Mouse (Mus musculus) midbrain, embryonic 14.5 days (tissue): ENCODE results near the gene Kat6b. TPM values are rescaled to one million over a fixed set of nuclear protein-coding genes. Genes with fewer than 3 reads are reported as not detected.

Experiments
- ATAC-seq: fragments of 200-750 bp; cut with Nextera tagmentation; 2 replicates; pipeline ENCODE4 v1.8.0; 2017; ENCODE audit warnings: moderate number of reproducible peaks, moderate library complexity; ENCODE audit not compliant: low FRiP score, low TSS enrichment
- DNase-seq: peaks from one replicate; pipeline ENCODE4 v3.0.0-alpha.2; 2015
- H3K27ac ChIP-seq: fragments of 300-500 bp; sonication (generic); replicated peaks from 2 replicates; pipeline ENCODE4 v1.5.1; 2014; ENCODE audit warnings: mild to moderate bottlenecking, low read depth, low read length, moderate library complexity
- H3K27me3 ChIP-seq: fragments of 300-500 bp; sonication (generic); 2 replicates; pipeline ENCODE4 v1.6.1; 2014; ENCODE audit warnings: low read length, control low read depth, mixed read lengths; ENCODE audit not compliant: control insufficient read depth, insufficient read depth
- H3K36me3 ChIP-seq: fragments of 300-500 bp; sonication (generic); 2 replicates; pipeline ENCODE4 v1.6.1; 2014; ENCODE audit warnings: low read length, control low read depth; ENCODE audit not compliant: control insufficient read depth, insufficient read depth
- H3K4me1 ChIP-seq: fragments of 300-500 bp; sonication (generic); 2 replicates; pipeline ENCODE4 v1.6.1; 2014; ENCODE audit warnings: mild to moderate bottlenecking, antibody characterized with exemption, low read length, control low read depth; ENCODE audit not compliant: control insufficient read depth, insufficient read depth
- H3K4me2 ChIP-seq: fragments of 300-500 bp; sonication (generic); 2 replicates; pipeline ENCODE4 v1.6.1; 2014; ENCODE audit warnings: mild to moderate bottlenecking, low read length, moderate library complexity
- H3K4me3 ChIP-seq: fragments of 300-500 bp; sonication (generic); replicated peaks from 2 replicates; pipeline ENCODE4 v1.5.1; 2014; ENCODE audit warnings: low read depth, low read length
- H3K9ac ChIP-seq: fragments of 300-500 bp; sonication (generic); replicated peaks from 2 replicates; pipeline ENCODE4 v1.6.1; 2014; ENCODE audit warnings: mild to moderate bottlenecking, low read length, moderate library complexity
- H3K9me3 ChIP-seq: fragments of 300-500 bp; sonication (generic); 2 replicates; pipeline ENCODE4 v1.6.1; 2016; ENCODE audit warnings: low read length, control low read depth, mixed read lengths; ENCODE audit not compliant: control insufficient read depth
- WGBS: fragments of 180-500 bp; shearing (Covaris S2); extraction: QIAGEN DNeasy Blood & Tissue Kit; methylation state at CpG from one replicate; pipeline ENCODE4 v1.1.7; 2014; 5-methylcytosine and 5-hydroxymethylcytosine counted together
- polyA plus RNA-seq: library from polyadenylated mRNA; unstranded; fragments of >200 nt; fragmentation: Nextera tagmentation; extraction: Ambion mirVana; gene quantifications from 2 replicates; pipeline ENCODE4 v1.2.1, GENCODE M21; 2014

Gene Kat6b
- polyA plus RNA-seq: 29.4 and 30.7 TPM in 2 replicates

GRCm38 (mm10) chr14:21481231-21481630, at the start of gene Kat6b:
Kat6b (plus strand) TSS chr14:21481434.
- Histone ChIP-seq H3K27me3 (no peaks in the 10 kb centered on the region), H3K4me3 (no peak within 1 kb of the TSS), H3K4me2 (no peak within 1 kb of the TSS), H3K9me3 (no peaks in the 10 kb centered on the region), H3K36me3 (no peaks in the 10 kb centered on the region), H3K27ac (no peak within 1 kb of the TSS), H3K9ac (no peak within 1 kb of the TSS), H3K4me1 (no peaks in the 10 kb centered on the region)
- ATAC-seq: no peak
- 95% methylated on average over 7 of the region's 7 CpGs for WGBS
- DNase-seq: no peak

GRCm38 (mm10) chr14:21433415-21433814, 47.8 kb upstream of the Kat6b start:
- H3K9ac ChIP-seq: no peak overlapping the region
- ATAC-seq (no peak), DNase-seq (no peak)
- H3K9me3 ChIP-seq: no peaks in the 10 kb centered on the region
- no peaks in the 10 kb centered on the region for H3K36me3 ChIP-seq
- no peaks in the 10 kb centered on the region for H3K27me3 ChIP-seq
- no peak overlapping the region for H3K4me3 ChIP-seq
- H3K4me1 ChIP-seq: peaks cover 3% of the 10 kb centered on the region; the same call in 1 of the 2 replicates
- H3K27ac ChIP-seq: no peak overlapping the region
- no peak overlapping the region for H3K4me2 ChIP-seq
- WGBS: 89% methylated on average over 4 of the region's 4 CpGs

- H3K27me3 ChIP-seq: no peaks in the 10 kb centered on the region
- DNase-seq: no peak
- H3K9me3 ChIP-seq: no peaks in the 10 kb centered on the region
- no peak overlapping the region for H3K27ac ChIP-seq
- no peaks in the 10 kb centered on the region for H3K4me1 ChIP-seq
- 89% methylated on average over 5 of the region's 5 CpGs for WGBS
- H3K9ac ChIP-seq: no peak overlapping the region
- no peak for ATAC-seq
- H3K4me2 ChIP-seq: no peak overlapping the region
- no peak overlapping the region for H3K4me3 ChIP-seq
- no peaks in the 10 kb centered on the region for H3K36me3 ChIP-seq
Observed at GRCm38 (mm10) chr14:21433995-21434394, 47.2 kb upstream of the Kat6b start.

GRCm38 (mm10) chr14:21434686-21435085, 46.5 kb upstream of the Kat6b start:
- Histone ChIP-seq H3K27ac (no peak overlapping the region), H3K4me3 (no peak overlapping the region), H3K9me3 (no peaks in the 10 kb centered on the region), H3K4me2 (no peak overlapping the region), H3K9ac (no peak overlapping the region), H3K36me3 (no peaks in the 10 kb centered on the region), H3K4me1 (no peaks in the 10 kb centered on the region), H3K27me3 (no peaks in the 10 kb centered on the region)
- 63% methylated on average over 9 of the region's 9 CpGs for WGBS
- ATAC-seq (no peak), DNase-seq (no peak)

- no peak for ATAC-seq
Observed at GRCm38 (mm10) chr14:21439785-21440184, 41.4 kb upstream of the Kat6b start.

GRCm38 (mm10) chr14:21440526-21440925, 40.7 kb upstream of the Kat6b start:
- Histone ChIP-seq H3K9me3 (no peaks in the 10 kb centered on the region), H3K4me1 (no peaks in the 10 kb centered on the region), H3K4me2 (no peak overlapping the region), H3K36me3 (no peaks in the 10 kb centered on the region), H3K27ac (no peak overlapping the region), H3K27me3 (no peaks in the 10 kb centered on the region), H3K9ac (no peak overlapping the region), H3K4me3 (no peak overlapping the region)
- no peak for DNase-seq
- 90% methylated on average over 2 of the region's 2 CpGs for WGBS
- no peak for ATAC-seq

More at GRCm38 (mm10) chr14:21439785-21440184, 41.4 kb upstream of the Kat6b start:
- Histone ChIP-seq H3K4me2 (no peak overlapping the region), H3K9ac (no peak overlapping the region), H3K27ac (no peak overlapping the region), H3K36me3 (no peaks in the 10 kb centered on the region), H3K27me3 (no peaks in the 10 kb centered on the region), H3K4me1 (no peaks in the 10 kb centered on the region), H3K9me3 (no peaks in the 10 kb centered on the region), H3K4me3 (no peak overlapping the region)
- DNase-seq: peak; percentile 16
- 40% methylated on average over 4 of the region's 4 CpGs for WGBS

- Histone ChIP-seq H3K9me3 (no peaks in the 10 kb centered on the region), H3K27me3 (no peaks in the 10 kb centered on the region), H3K9ac (no peak overlapping the region), H3K27ac (no peak overlapping the region), H3K4me2 (no peak overlapping the region), H3K36me3 (no peaks in the 10 kb centered on the region), H3K4me1 (no peaks in the 10 kb centered on the region), H3K4me3 (no peak overlapping the region)
- no peak for DNase-seq
- 89% methylated on average over 10 of the region's 10 CpGs for WGBS
- no peak for ATAC-seq
Observed at GRCm38 (mm10) chr14:21441772-21442533, 39.3 kb upstream of the Kat6b start.

GRCm38 (mm10) chr14:21452581-21452980, 28.7 kb upstream of the Kat6b start:
- H3K9ac ChIP-seq: no peak overlapping the region
- H3K4me1 ChIP-seq: no peaks in the 10 kb centered on the region
- no peak overlapping the region for H3K27ac ChIP-seq
- 63% methylated on average over 4 of the region's 4 CpGs for WGBS
- H3K36me3 ChIP-seq: no peaks in the 10 kb centered on the region
- H3K4me3 ChIP-seq: no peak overlapping the region
- H3K9me3 ChIP-seq: no peaks in the 10 kb centered on the region
- no peak overlapping the region for H3K4me2 ChIP-seq
- DNase-seq (no peak), ATAC-seq (no peak)
- no peaks in the 10 kb centered on the region for H3K27me3 ChIP-seq

- Histone ChIP-seq H3K36me3 (no peaks in the 10 kb centered on the region), H3K9ac (no peak overlapping the region), H3K27me3 (no peaks in the 10 kb centered on the region), H3K4me3 (no peak overlapping the region), H3K27ac (no peak overlapping the region), H3K4me1 (no peaks in the 10 kb centered on the region), H3K4me2 (no peak overlapping the region), H3K9me3 (no peaks in the 10 kb centered on the region)
- DNase-seq: no peak
- no peak for ATAC-seq
- WGBS: 90% methylated on average over 2 of the region's 2 CpGs
Observed at GRCm38 (mm10) chr14:21453896-21454295, 27.3 kb upstream of the Kat6b start.
